Mouse (Mus musculus) liver, embryonic 11.5 days (tissue): ENCODE results near the gene Sema6c. TPM values are rescaled to one million over a fixed set of nuclear protein-coding genes. Genes with fewer than 3 reads are reported as not detected.

ENCODE experiments used
- ATAC-seq: fragments of 200-750 bp; cut with Nextera tagmentation; replicated peaks from 2 replicates; pipeline ENCODE4 v1.8.0; 2017; ENCODE audit warnings: moderate number of reproducible peaks, mild to moderate bottlenecking, moderate TSS enrichment, moderate library complexity; ENCODE audit not compliant: low FRiP score
- DNase-seq: peaks from one replicate; pipeline ENCODE4 v3.0.0-alpha.2; 2017; ENCODE audit warnings: low spot score
- H3K27ac ChIP-seq: fragments of 300-500 bp; sonication (generic); 2 replicates; pipeline ENCODE4 v1.5.1; 2014; ENCODE audit warnings: mild to moderate bottlenecking, low read depth, low read length, control low read depth
- H3K27me3 ChIP-seq: fragments of 300-500 bp; sonication (generic); replicated peaks from 2 replicates; pipeline ENCODE4 v1.6.1; 2014; ENCODE audit warnings: low read length, mixed read lengths; ENCODE audit not compliant: control insufficient read depth, insufficient read depth
- H3K36me3 ChIP-seq: fragments of 300-500 bp; sonication (generic); 2 replicates; pipeline ENCODE4 v1.6.1; 2014; ENCODE audit warnings: mild to moderate bottlenecking, low read length, moderate library complexity, mixed read lengths; ENCODE audit not compliant: control insufficient read depth, insufficient read depth
- H3K4me1 ChIP-seq: fragments of 300-500 bp; sonication (generic); replicated peaks from 2 replicates; pipeline ENCODE4 v1.6.1; 2014; ENCODE audit warnings: low read length, mixed read lengths; ENCODE audit not compliant: control insufficient read depth, insufficient read depth
- H3K4me2 ChIP-seq: fragments of 300-500 bp; sonication (generic); 2 replicates; pipeline ENCODE4 v1.6.1; 2014; ENCODE audit warnings: mild to moderate bottlenecking, control low read depth, moderate library complexity
- H3K4me3 ChIP-seq: fragments of 300-500 bp; sonication (generic); 2 replicates; pipeline ENCODE4 v1.5.1; 2014; ENCODE audit warnings: low read depth, low read length, control low read depth
- H3K9ac ChIP-seq: fragments of 300-500 bp; sonication (generic); 2 replicates; pipeline ENCODE4 v1.6.1; 2014; ENCODE audit warnings: low read depth, low read length, control low read depth
- H3K9me3 ChIP-seq: fragments of 300-500 bp; sonication (generic); 2 replicates; pipeline ENCODE4 v1.6.1; 2016; ENCODE audit warnings: low read length, inconsistent platforms, mixed read lengths; ENCODE audit not compliant: control insufficient read depth
- WGBS: fragments of 180-500 bp; shearing (Covaris S2); extraction: QIAGEN DNeasy Blood & Tissue Kit; methylation state at CpG from one replicate; pipeline ENCODE4 v1.1.7; 2014; 5-methylcytosine and 5-hydroxymethylcytosine counted together
- polyA plus RNA-seq: library from polyadenylated mRNA; unstranded; fragments of >200 nt; fragmentation: Nextera tagmentation; extraction: Ambion mirVana; gene quantifications from 2 replicates; pipeline ENCODE4 v1.2.1, GENCODE M21; 2014

Sema6c gene
- polyA plus RNA-seq, 1 experiment from 2014 or later, result 2.8 TPM

DNA sequence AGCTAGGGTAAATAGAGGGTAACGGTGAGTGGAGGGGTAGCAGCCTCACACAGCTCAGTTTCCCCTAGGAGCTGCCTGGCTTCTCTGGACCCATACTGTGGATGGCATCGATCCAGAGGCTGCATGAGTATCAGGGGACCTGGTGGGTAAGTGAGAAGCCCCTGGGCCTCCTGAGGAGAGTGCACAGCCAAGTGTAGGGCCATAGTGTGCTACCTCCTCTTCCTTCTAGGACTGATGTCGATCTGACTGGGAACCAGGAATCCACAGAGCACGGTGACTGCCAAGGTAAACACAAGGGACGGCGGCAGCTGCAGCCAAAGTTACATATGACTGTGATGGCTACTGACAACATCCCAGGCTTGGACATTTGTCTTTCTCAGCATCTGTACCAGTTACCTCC lies 10.8 kb downstream of the Sema6c start:
- no peak overlapping the region for H3K4me2 ChIP-seq
- H3K4me1 ChIP-seq, result peaks cover 12% of the 10 kb centered on the region
- 69% methylated on average over 6 of the region's 6 CpGs for WGBS
- ATAC-seq (no peak), DNase-seq (no peak)
- H3K27me3 ChIP-seq, result peaks cover 47% of the 10 kb centered on the region
- no peak overlapping the region for H3K4me3 ChIP-seq
- H3K9ac ChIP-seq, result no peak overlapping the region
- no peak overlapping the region for H3K27ac ChIP-seq
- H3K9me3 ChIP-seq, result no peaks in the 10 kb centered on the region
- H3K36me3 ChIP-seq, result peaks cover 3% of the 10 kb centered on the region; the same call in 1 of the 2 replicates

- peaks cover 12% of the 10 kb centered on the region for H3K4me1 ChIP-seq
- no peak overlapping the region for H3K27ac ChIP-seq
- no peaks in the 10 kb centered on the region for H3K9me3 ChIP-seq
- peak overlapping the region; percentile 67 for H3K4me2 ChIP-seq
- H3K36me3 ChIP-seq, result peaks cover 3% of the 10 kb centered on the region; the same call in 1 of the 2 replicates
- H3K9ac ChIP-seq, result no peak overlapping the region
- peaks cover 47% of the 10 kb centered on the region for H3K27me3 ChIP-seq
- DNase-seq, result peak; percentile 47
- ATAC-seq, result 0 out of 2 replicates have a peak, but pooled peaks have one; percentile 11
- H3K4me3 ChIP-seq, result peak overlapping the region; percentile 44
- WGBS, result 16% methylated on average over 80 of the region's 84 CpGs
Measured at GRCm38 (mm10) chr3:95172526-95173255, 12.4 kb downstream of the Sema6c start.

- peak overlapping the region; percentile 36; the same call in 1 of the 2 replicates for H3K9ac ChIP-seq
- peaks cover 12% of the 10 kb centered on the region for H3K4me1 ChIP-seq
- ATAC-seq (0 out of 2 replicates have a peak, but pooled peaks have one; percentile 28), DNase-seq (peak; percentile 56)
- no peaks in the 10 kb centered on the region for H3K9me3 ChIP-seq
- H3K36me3 ChIP-seq, result peaks cover 3% of the 10 kb centered on the region; the same call in 1 of the 2 replicates
- H3K27me3 ChIP-seq, result peaks cover 47% of the 10 kb centered on the region
- peak overlapping the region; percentile 44 for H3K4me3 ChIP-seq
- H3K4me2 ChIP-seq, result peak overlapping the region; percentile 67
- WGBS, result 5% methylated on average over 57 of the region's 58 CpGs
- no peak overlapping the region for H3K27ac ChIP-seq
Measured at GRCm38 (mm10) chr3:95173256-95173949, 13.1 kb downstream of the Sema6c start.

GRCm38 (mm10) chr3:95174011-95174592 lies 13.8 kb downstream of the Sema6c start:
- peaks cover 46% of the 10 kb centered on the region for H3K27me3 ChIP-seq
- ATAC-seq, result peak; percentile 54
- 2% methylated on average over 16 of the region's 16 CpGs for WGBS
- peaks cover 3% of the 10 kb centered on the region; the same call in 1 of the 2 replicates for H3K36me3 ChIP-seq
- H3K27ac ChIP-seq, result no peak overlapping the region
- peak; percentile 76 for DNase-seq
- H3K9me3 ChIP-seq, result no peaks in the 10 kb centered on the region
- peak overlapping the region; percentile 44 for H3K4me3 ChIP-seq
- peak overlapping the region; percentile 67 for H3K4me2 ChIP-seq
- peak overlapping the region; percentile 26; the same call in 1 of the 2 replicates for H3K9ac ChIP-seq
- H3K4me1 ChIP-seq, result peaks cover 12% of the 10 kb centered on the region

- Histone ChIP-seq H3K9me3 (no peaks in the 10 kb centered on the region), H3K4me2 (no peak overlapping the region), H3K36me3 (no peaks in the 10 kb centered on the region), H3K27ac (no peak overlapping the region), H3K27me3 (peaks cover 27% of the 10 kb centered on the region), H3K9ac (no peak overlapping the region), H3K4me1 (peaks cover 12% of the 10 kb centered on the region), H3K4me3 (no peak overlapping the region)
- no peak for DNase-seq
- WGBS, result 77% methylated on average over 3 of the region's 3 CpGs
- no peak for ATAC-seq
Measured at GRCm38 (mm10) chr3:95176500-95176899, 16.2 kb downstream of the Sema6c start.

DNA sequence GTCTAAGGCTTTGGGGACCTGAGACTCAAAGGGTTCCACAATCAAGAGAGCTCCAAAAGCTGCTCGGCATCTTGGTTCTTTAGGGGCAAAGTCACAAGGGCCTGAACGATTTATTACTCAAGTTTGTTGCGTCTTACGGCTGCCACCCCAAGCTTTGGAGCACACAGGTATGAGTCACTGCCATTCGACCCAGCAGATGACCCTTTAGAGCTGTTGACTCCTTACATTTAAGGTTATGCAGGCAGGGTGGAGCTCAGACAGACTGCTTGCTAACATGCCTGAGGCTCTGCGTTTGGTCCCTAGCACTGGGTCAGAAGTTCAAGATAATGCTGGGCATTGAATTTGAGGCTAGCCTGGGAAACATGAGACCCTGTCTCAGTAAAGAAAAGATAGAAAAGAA lies 17.3 kb downstream of the Sema6c start:
- H3K27me3 ChIP-seq, result peaks cover 16% of the 10 kb centered on the region
- no peak overlapping the region for H3K9ac ChIP-seq
- H3K4me3 ChIP-seq, result no peak overlapping the region
- no peak for DNase-seq
- H3K9me3 ChIP-seq, result no peaks in the 10 kb centered on the region
- WGBS, result 73% methylated on average over 6 of the region's 6 CpGs
- peaks cover 12% of the 10 kb centered on the region for H3K4me1 ChIP-seq
- no peaks in the 10 kb centered on the region for H3K36me3 ChIP-seq
- no peak overlapping the region for H3K27ac ChIP-seq
- no peak for ATAC-seq
- H3K4me2 ChIP-seq, result no peak overlapping the region

GRCm38 (mm10) chr3:95178948-95179347 lies 18.7 kb downstream of the Sema6c start:
- ATAC-seq, result no peak
- Histone ChIP-seq H3K9me3 (no peaks in the 10 kb centered on the region), H3K4me1 (0 out of 2 replicates have a peak, but pooled peaks cover 2% of the 10 kb centered on the region), H3K27me3 (peaks cover 3% of the 10 kb centered on the region), H3K27ac (no peak overlapping the region), H3K4me2 (no peak overlapping the region), H3K4me3 (no peak overlapping the region), H3K36me3 (peaks cover 3% of the 10 kb centered on the region; the same call in 1 of the 2 replicates), H3K9ac (no peak overlapping the region)
- WGBS, result 82% methylated on average over 5 of the region's 5 CpGs
- DNase-seq, result no peak

DNA sequence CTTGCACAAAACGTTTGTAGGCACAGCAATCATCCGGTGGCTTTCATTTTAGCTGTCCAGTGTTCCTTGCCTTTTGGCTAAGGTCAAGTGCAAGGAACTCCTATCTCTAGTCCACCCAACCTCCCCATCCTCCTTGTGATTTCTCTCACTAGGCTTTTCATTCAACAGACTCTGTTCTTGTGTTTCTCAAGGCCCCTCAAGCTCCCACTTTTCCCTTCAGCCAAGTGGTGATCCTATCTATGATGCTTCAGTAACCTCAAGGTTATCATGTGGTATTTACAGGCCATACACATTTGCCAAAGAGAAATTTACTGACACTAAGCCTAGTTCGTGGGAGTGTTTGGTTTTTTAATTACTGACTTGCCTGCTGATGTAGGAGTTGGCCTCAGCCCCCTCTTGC lies 19.6 kb downstream of the Sema6c start:
- Histone ChIP-seq H3K36me3 (peaks cover 4% of the 10 kb centered on the region; the same call in 1 of the 2 replicates), H3K4me1 (no peaks in the 10 kb centered on the region), H3K4me3 (no peak overlapping the region), H3K27me3 (no peaks in the 10 kb centered on the region), H3K9ac (no peak overlapping the region), H3K27ac (no peak overlapping the region), H3K4me2 (no peak overlapping the region), H3K9me3 (no peaks in the 10 kb centered on the region)
- 64% methylated on average over 3 of the region's 3 CpGs for WGBS
- DNase-seq (no peak), ATAC-seq (no peak)
